Mouse (Mus musculus): ENCODE data around the gene Rtn3. TPM values are rescaled to one million over a fixed set of nuclear protein-coding genes. Genes with fewer than 3 reads are reported as not detected.

The Rtn3 gene
- polyA plus RNA-seq, 1 experiment from 2014 or later = 549 TPM

DNA sequence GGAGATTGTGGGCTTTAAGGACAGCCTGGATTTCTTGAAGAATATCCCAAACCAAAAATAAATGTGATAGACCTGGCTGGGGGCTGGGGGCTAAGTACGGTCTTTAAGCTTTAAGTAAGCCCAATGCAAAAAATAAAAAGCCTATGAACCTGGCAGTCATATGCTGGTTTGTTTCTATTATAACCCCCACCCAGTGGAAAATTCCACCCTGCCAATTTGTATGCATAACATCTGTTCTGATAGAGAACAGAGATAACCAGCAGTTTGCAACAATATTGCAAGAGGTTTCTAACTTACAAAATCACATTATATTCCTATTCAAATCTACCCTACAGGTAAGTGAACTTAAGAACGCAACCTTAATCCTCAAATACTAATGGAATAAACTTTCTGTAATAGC lies 12.4 kb downstream of the Rtn3 start:
- peaks cover 59% of the 10 kb centered on the region for H3K36me3 ChIP-seq (replicated peaks; ENCODE audit: control insufficient read depth, insufficient read depth)
- no peak for DNase-seq (ENCODE audit: low spot score)
- H3K4me1 ChIP-seq (replicated peaks; ENCODE audit: control insufficient read depth, insufficient read depth, low read length) = no peaks in the 10 kb centered on the region
- no peak overlapping the region for H3K4me3 ChIP-seq (replicated peaks; ENCODE audit: low read length)
- ATAC-seq (ENCODE audit: low FRiP score) = no peak
- no peaks in the 10 kb centered on the region for H3K9me3 ChIP-seq (ENCODE audit: control insufficient read depth, low read length)
- 94% methylated on average over 2 of the region's 2 CpGs for WGBS
- H3K27me3 ChIP-seq (ENCODE audit: control insufficient read depth, insufficient read depth, low read length) = no peaks in the 10 kb centered on the region
- no peak overlapping the region for H3K27ac ChIP-seq
- no peak overlapping the region for H3K9ac ChIP-seq
- H3K4me2 ChIP-seq (replicated peaks) = no peak overlapping the region

DNA sequence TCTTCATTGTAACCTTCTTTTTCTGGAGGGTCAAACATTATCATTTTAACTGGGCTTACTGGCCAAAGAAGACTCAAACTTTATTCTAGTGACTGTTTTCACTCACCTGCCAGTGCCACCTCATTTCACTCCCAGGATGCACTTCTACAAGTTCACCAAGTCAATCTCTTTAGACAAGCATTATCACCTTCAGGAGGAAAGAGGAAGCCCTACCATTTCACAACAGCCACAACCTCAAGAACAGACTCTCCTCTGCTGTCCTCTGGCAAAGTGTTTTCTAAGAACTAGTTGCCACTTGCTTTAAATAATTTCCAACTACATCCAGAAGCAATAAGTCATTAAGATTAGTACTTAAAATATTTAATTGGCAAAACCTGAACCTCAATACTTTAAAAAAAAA lies 15.2 kb downstream of the Rtn3 start:
- Histone ChIP-seq H3K27me3 (ENCODE audit: control insufficient read depth, insufficient read depth, low read length) (no peaks in the 10 kb centered on the region), H3K36me3 (replicated peaks; ENCODE audit: control insufficient read depth, insufficient read depth) (peaks cover 55% of the 10 kb centered on the region), H3K4me2 (replicated peaks) (no peak overlapping the region), H3K9ac (no peak overlapping the region), H3K4me3 (replicated peaks; ENCODE audit: low read length) (no peak overlapping the region), H3K27ac (no peak overlapping the region), H3K9me3 (ENCODE audit: control insufficient read depth, low read length) (no peaks in the 10 kb centered on the region), H3K4me1 (replicated peaks; ENCODE audit: control insufficient read depth, insufficient read depth, low read length) (no peaks in the 10 kb centered on the region)
- ATAC-seq (ENCODE audit: low FRiP score) = no peak
- no peak for DNase-seq (ENCODE audit: low spot score)

- Histone ChIP-seq H3K27ac (no peak overlapping the region), H3K27me3 (ENCODE audit: control insufficient read depth, insufficient read depth, low read length) (no peaks in the 10 kb centered on the region), H3K4me3 (replicated peaks; ENCODE audit: low read length) (no peak overlapping the region), H3K9ac (no peak overlapping the region), H3K9me3 (ENCODE audit: control insufficient read depth, low read length) (no peaks in the 10 kb centered on the region), H3K4me1 (replicated peaks; ENCODE audit: control insufficient read depth, insufficient read depth, low read length) (0 out of 2 replicates have a peak, but pooled peaks cover 7% of the 10 kb centered on the region), H3K36me3 (replicated peaks; ENCODE audit: control insufficient read depth, insufficient read depth) (peaks cover 22% of the 10 kb centered on the region), H3K4me2 (replicated peaks) (no peak overlapping the region)
- DNase-seq (ENCODE audit: low spot score) = no peak
- 86% methylated on average over 2 of the region's 2 CpGs for WGBS
- ATAC-seq (ENCODE audit: low FRiP score) = no peak
These were observed 23.7 kb downstream of the Rtn3 start for GRCm38 (mm10) chr19:7459370-7459769.

GRCm38 (mm10) chr19:7458901-7459300 lies 24.2 kb downstream of the Rtn3 start:
- no peak overlapping the region for H3K27ac ChIP-seq
- peaks cover 22% of the 10 kb centered on the region for H3K36me3 ChIP-seq (replicated peaks; ENCODE audit: control insufficient read depth, insufficient read depth)
- no peak overlapping the region for H3K4me2 ChIP-seq (replicated peaks)
- H3K4me1 ChIP-seq (replicated peaks; ENCODE audit: control insufficient read depth, insufficient read depth, low read length) = 0 out of 2 replicates have a peak, but pooled peaks cover 7% of the 10 kb centered on the region
- no peaks in the 10 kb centered on the region for H3K9me3 ChIP-seq (ENCODE audit: control insufficient read depth, low read length)
- no peaks in the 10 kb centered on the region for H3K27me3 ChIP-seq (ENCODE audit: control insufficient read depth, insufficient read depth, low read length)
- no peak overlapping the region for H3K9ac ChIP-seq
- no peak overlapping the region for H3K4me3 ChIP-seq (replicated peaks; ENCODE audit: low read length)
- ATAC-seq (ENCODE audit: low FRiP score) = no peak
- no peak for DNase-seq (ENCODE audit: low spot score)

GRCm38 (mm10) chr19:7456803-7457202 lies 26.3 kb downstream of the Rtn3 start:
- Histone ChIP-seq H3K27me3 (ENCODE audit: control insufficient read depth, insufficient read depth, low read length) (no peaks in the 10 kb centered on the region), H3K4me2 (replicated peaks) (no peak overlapping the region), H3K4me3 (replicated peaks; ENCODE audit: low read length) (no peak overlapping the region), H3K27ac (no peak overlapping the region), H3K9ac (no peak overlapping the region), H3K9me3 (ENCODE audit: control insufficient read depth, low read length) (no peaks in the 10 kb centered on the region), H3K36me3 (replicated peaks; ENCODE audit: control insufficient read depth, insufficient read depth) (peaks cover 18% of the 10 kb centered on the region), H3K4me1 (replicated peaks; ENCODE audit: control insufficient read depth, insufficient read depth, low read length) (0 out of 2 replicates have a peak, but pooled peaks cover 7% of the 10 kb centered on the region)
- no peak for DNase-seq (ENCODE audit: low spot score)
- WGBS = 82% methylated on average over 2 of the region's 2 CpGs
- no peak for ATAC-seq (ENCODE audit: low FRiP score)

DNA sequence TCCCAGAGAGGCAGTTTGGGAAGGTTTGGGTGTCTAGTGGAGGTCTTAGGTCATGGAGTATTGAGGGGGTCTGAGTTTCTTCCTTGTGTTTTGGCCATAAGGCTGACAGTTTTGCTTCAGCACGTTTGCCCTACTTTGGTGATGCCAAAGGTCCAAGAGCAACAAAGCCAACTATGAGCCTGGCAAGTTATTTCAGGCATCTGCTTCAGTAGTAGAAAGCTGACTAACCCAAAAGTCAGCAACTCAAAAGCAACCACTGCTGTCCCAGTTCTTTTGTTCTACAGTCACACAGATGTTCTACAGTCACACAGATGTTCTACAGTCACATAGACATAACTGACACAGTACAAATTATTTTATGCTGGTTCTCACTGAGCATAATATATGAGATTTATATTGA lies 37.5 kb downstream of the Rtn3 start:
- WGBS = 93% methylated on average over 1 of the region's 1 CpGs
- H3K4me2 ChIP-seq (replicated peaks) = no peak overlapping the region
- H3K36me3 ChIP-seq (replicated peaks; ENCODE audit: control insufficient read depth, insufficient read depth) = peaks cover 26% of the 10 kb centered on the region; the same call in 1 of the 2 replicates
- no peaks in the 10 kb centered on the region for H3K4me1 ChIP-seq (replicated peaks; ENCODE audit: control insufficient read depth, insufficient read depth, low read length)
- H3K9me3 ChIP-seq (ENCODE audit: control insufficient read depth, low read length) = no peaks in the 10 kb centered on the region
- ATAC-seq (ENCODE audit: low FRiP score) = no peak
- DNase-seq (ENCODE audit: low spot score) = no peak
- no peak overlapping the region for H3K4me3 ChIP-seq (replicated peaks; ENCODE audit: low read length)
- no peak overlapping the region for H3K9ac ChIP-seq
- H3K27ac ChIP-seq = no peak overlapping the region
- H3K27me3 ChIP-seq (ENCODE audit: control insufficient read depth, insufficient read depth, low read length) = no peaks in the 10 kb centered on the region

- H3K36me3 ChIP-seq (replicated peaks; ENCODE audit: control insufficient read depth, insufficient read depth) = peaks cover 22% of the 10 kb centered on the region; the same call in 1 of the 2 replicates
- ATAC-seq (ENCODE audit: low FRiP score) = no peak
- H3K4me1 ChIP-seq (replicated peaks; ENCODE audit: control insufficient read depth, insufficient read depth, low read length) = no peaks in the 10 kb centered on the region
- H3K27me3 ChIP-seq (ENCODE audit: control insufficient read depth, insufficient read depth, low read length) = no peaks in the 10 kb centered on the region
- H3K27ac ChIP-seq = no peak overlapping the region
- no peak for DNase-seq (ENCODE audit: low spot score)
- no peak overlapping the region for H3K9ac ChIP-seq
- no peak overlapping the region for H3K4me2 ChIP-seq (replicated peaks)
- WGBS = 93% methylated on average over 2 of the region's 2 CpGs
- H3K9me3 ChIP-seq (ENCODE audit: control insufficient read depth, low read length) = no peaks in the 10 kb centered on the region
- H3K4me3 ChIP-seq (replicated peaks; ENCODE audit: low read length) = no peak overlapping the region
These were observed 38.0 kb downstream of the Rtn3 start for GRCm38 (mm10) chr19:7445105-7445504.

DNA sequence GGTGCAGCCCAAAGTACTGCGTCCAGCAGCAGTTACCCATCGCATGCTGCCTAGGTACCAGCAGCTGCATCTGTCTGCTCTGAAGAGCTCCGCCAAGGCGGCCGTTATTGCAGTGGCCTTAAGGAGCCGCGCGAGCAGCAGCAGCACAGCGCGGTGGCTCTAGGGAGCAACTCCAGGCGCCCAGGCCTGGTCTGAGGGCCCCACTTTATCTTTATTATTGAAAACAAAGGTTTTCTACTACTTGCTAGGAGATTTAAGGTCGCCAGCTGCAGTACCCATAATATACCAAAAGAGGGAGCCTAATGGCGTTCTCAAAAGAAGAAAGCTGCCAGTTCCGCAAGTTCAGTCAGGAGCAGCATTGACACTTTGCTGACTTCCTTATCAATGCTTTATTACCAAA lies 41.6 kb downstream of the Rtn3 start:
- Histone ChIP-seq H3K4me2 (replicated peaks) (no peak overlapping the region), H3K4me1 (replicated peaks; ENCODE audit: control insufficient read depth, insufficient read depth, low read length) (no peaks in the 10 kb centered on the region), H3K9ac (no peak overlapping the region), H3K36me3 (replicated peaks; ENCODE audit: control insufficient read depth, insufficient read depth) (peaks cover 11% of the 10 kb centered on the region; the same call in 1 of the 2 replicates), H3K4me3 (replicated peaks; ENCODE audit: low read length) (no peak overlapping the region), H3K27me3 (ENCODE audit: control insufficient read depth, insufficient read depth, low read length) (no peaks in the 10 kb centered on the region), H3K27ac (0 out of 2 replicates have a peak overlapping the region, but pooled peaks have one; percentile 14), H3K9me3 (ENCODE audit: control insufficient read depth, low read length) (no peaks in the 10 kb centered on the region)
- 63% methylated on average over 14 of the region's 14 CpGs for WGBS
- peak; percentile 72 for DNase-seq (ENCODE audit: low spot score)
- 0 out of 2 replicates have a peak, but pooled peaks have one; percentile 51 for ATAC-seq (ENCODE audit: low FRiP score)

DNA sequence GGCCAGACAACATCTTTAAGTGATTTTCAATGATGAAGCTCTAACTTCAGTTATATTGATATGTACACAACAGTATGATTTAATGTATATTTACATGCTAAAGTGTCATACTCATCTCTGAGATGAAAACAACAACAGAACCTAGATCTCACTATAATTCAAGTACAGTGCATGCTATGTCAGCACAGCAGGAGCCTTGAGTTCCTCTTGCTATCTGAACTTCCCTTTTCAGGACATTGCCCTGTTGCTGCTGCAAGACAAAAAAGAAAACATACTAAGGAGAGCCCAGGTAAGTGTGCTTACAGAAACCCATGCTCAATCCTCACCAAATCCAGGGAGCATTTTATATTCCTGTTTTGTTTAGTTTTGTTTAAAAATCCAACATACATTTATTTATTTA lies 44.8 kb downstream of the Rtn3 start:
- H3K36me3 ChIP-seq (replicated peaks; ENCODE audit: control insufficient read depth, insufficient read depth) = peaks cover 28% of the 10 kb centered on the region
- H3K27me3 ChIP-seq (ENCODE audit: control insufficient read depth, insufficient read depth, low read length) = no peaks in the 10 kb centered on the region
- H3K27ac ChIP-seq = no peak overlapping the region
- no peak overlapping the region for H3K9ac ChIP-seq
- ATAC-seq (ENCODE audit: low FRiP score) (no peak), DNase-seq (ENCODE audit: low spot score) (no peak)
- H3K4me2 ChIP-seq (replicated peaks) = no peak overlapping the region
- H3K4me3 ChIP-seq (replicated peaks; ENCODE audit: low read length) = no peak overlapping the region
- no peaks in the 10 kb centered on the region for H3K4me1 ChIP-seq (replicated peaks; ENCODE audit: control insufficient read depth, insufficient read depth, low read length)
- no peaks in the 10 kb centered on the region for H3K9me3 ChIP-seq (ENCODE audit: control insufficient read depth, low read length)

Measured in hindbrain, embryonic 14.5 days (tissue).